Mouse (Mus musculus) cortical plate, adult 2 months (tissue): ENCODE results near the gene Tigd3. TPM values are rescaled to one million over a fixed set of nuclear protein-coding genes. Genes with fewer than 3 reads are reported as not detected.

ENCODE experiments used
- H3K27ac ChIP-seq: fragments of 200-500 bp; 2 replicates; pipeline ENCODE4 v1.5.1; 2012; ENCODE audit warnings: low read length, control low read depth, inconsistent platforms; ENCODE audit not compliant: insufficient read depth
- H3K4me1 ChIP-seq: fragments of 200-500 bp; 2 replicates; pipeline ENCODE4 v1.6.1; 2011; ENCODE audit warnings: low read length; ENCODE audit not compliant: control insufficient read depth, insufficient read depth
- H3K4me3 ChIP-seq: fragments of 200-500 bp; 2 replicates; pipeline ENCODE4 v1.5.1; 2011; ENCODE audit warnings: mild to moderate bottlenecking, low read length, control low read depth; ENCODE audit not compliant: insufficient read depth
- CTCF ChIP-seq: fragments of 200-500 bp; IDR thresholded peaks from 2 replicates; pipeline ENCODE4 v1.5.1; 2011; ENCODE audit warnings: mild to moderate bottlenecking, control low read depth, low read length; ENCODE audit not compliant: insufficient read depth; ENCODE audit errors: extremely low read depth
- POLR2A ChIP-seq: fragments of 200-500 bp; IDR thresholded peaks from 2 replicates; pipeline ENCODE4 v1.6.1; 2011; ENCODE audit warnings: mild to moderate bottlenecking, low read length, control low read depth; ENCODE audit not compliant: insufficient read depth; ENCODE audit errors: extremely low read depth
- polyA plus RNA-seq: library from polyadenylated mRNA; depleted of rRNA; stranded (reverse); fragments of >200 nt; gene quantifications from 2 replicates; pipeline ENCODE4 v1.2.3, GENCODE M21; 2012

The Tigd3 gene
- polyA plus RNA-seq, 1 experiment: 4.0 TPM

GRCm38 (mm10) chr19:5878362-5878722, 15.6 kb downstream of the Tigd3 start:
- H3K4me3 ChIP-seq: no peak overlapping the region
- no peak overlapping the region for H3K27ac ChIP-seq
- no peaks in the 10 kb centered on the region for H3K4me1 ChIP-seq
- TF ChIP-seq POLR2A (no peak), CTCF (no peak)

GRCm38 (mm10) chr19:5877618-5878361, 16.2 kb downstream of the Tigd3 start, which contains the start of gene Slc25a45:
Gene Slc25a45 (plus strand): TSS chr19:5877808.
- no peaks in the 10 kb centered on the region for H3K4me1 ChIP-seq
- TF ChIP-seq POLR2A (no peak), CTCF (peak; percentile 85)
- H3K4me3 ChIP-seq: no peak within 1 kb of the TSS
- peak within 1 kb of the TSS; percentile 68 for H3K27ac ChIP-seq

- peak; percentile 70; the same call in 1 of the 2 replicates for TF ChIP-seq POLR2A
- no peak for TF ChIP-seq CTCF
- H3K27ac ChIP-seq: peak within 1 kb of the TSS; percentile 36; the same call in 1 of the 2 replicates
- H3K4me3 ChIP-seq: peak within 1 kb of the TSS; percentile 61
- H3K4me1 ChIP-seq: no peaks in the 10 kb centered on the region; the same call in 1 of the 2 replicates
These were observed 18.9 kb downstream of the Tigd3 start, which contains the start of gene Frmd8 for GRCm38 (mm10) chr19:5874969-5875480. Gene Frmd8 (minus strand): TSS chr19:5875274.

GRCm38 (mm10) chr19:5874391-5874968, 19.5 kb downstream of the Tigd3 start:
- 0 out of 2 replicates have a peak overlapping the region, but pooled peaks have one; percentile 36 for H3K27ac ChIP-seq
- H3K4me1 ChIP-seq: no peaks in the 10 kb centered on the region; the same call in 1 of the 2 replicates
- peak overlapping the region; percentile 61 for H3K4me3 ChIP-seq
- no peak for TF ChIP-seq CTCF
- TF ChIP-seq POLR2A: no peak

GRCm38 (mm10) chr19:5872931-5873556, 20.9 kb downstream of the Tigd3 start:
- H3K4me3 ChIP-seq: no peak overlapping the region
- TF ChIP-seq CTCF: no peak
- TF ChIP-seq POLR2A: no peak

GRCm38 (mm10) chr19:5872528-5872927, 21.4 kb downstream of the Tigd3 start:
- no peak for TF ChIP-seq CTCF
- no peak for TF ChIP-seq POLR2A
- H3K4me1 ChIP-seq: no peaks in the 10 kb centered on the region; the same call in 1 of the 2 replicates
- H3K27ac ChIP-seq: no peak overlapping the region
- H3K4me3 ChIP-seq: no peak overlapping the region

More at GRCm38 (mm10) chr19:5872931-5873556, 20.9 kb downstream of the Tigd3 start:
- H3K4me1 ChIP-seq: no peaks in the 10 kb centered on the region; the same call in 1 of the 2 replicates
- no peak overlapping the region for H3K27ac ChIP-seq

GRCm38 (mm10) chr19:5871683-5872082, 22.3 kb downstream of the Tigd3 start:
- no peak overlapping the region for H3K4me3 ChIP-seq

GRCm38 (mm10) chr19:5871273-5871672, 22.7 kb downstream of the Tigd3 start:
- no peak for TF ChIP-seq CTCF
- TF ChIP-seq POLR2A: no peak
- H3K4me1 ChIP-seq: no peaks in the 10 kb centered on the region; the same call in 1 of the 2 replicates
- H3K27ac ChIP-seq: no peak overlapping the region
- no peak overlapping the region for H3K4me3 ChIP-seq

More at GRCm38 (mm10) chr19:5871683-5872082, 22.3 kb downstream of the Tigd3 start:
- Histone ChIP-seq H3K27ac (no peak overlapping the region), H3K4me1 (no peaks in the 10 kb centered on the region; the same call in 1 of the 2 replicates)
- no peak for TF ChIP-seq POLR2A
- TF ChIP-seq CTCF: no peak

GRCm38 (mm10) chr19:5868096-5868495, 25.9 kb downstream of the Tigd3 start:
- TF ChIP-seq POLR2A (no peak), CTCF (no peak)
- Histone ChIP-seq H3K4me1 (no peaks in the 10 kb centered on the region; the same call in 1 of the 2 replicates), H3K4me3 (no peak overlapping the region), H3K27ac (no peak overlapping the region)
